Mouse (Mus musculus): ENCODE measurements at regions not wholly inside any gene's neighbourhood (a gene's known extent, or its start where the extent isn't known, plus 50 kb on each side); places are given as distances from the start of the nearest gene placed in this dataset.

DNA sequence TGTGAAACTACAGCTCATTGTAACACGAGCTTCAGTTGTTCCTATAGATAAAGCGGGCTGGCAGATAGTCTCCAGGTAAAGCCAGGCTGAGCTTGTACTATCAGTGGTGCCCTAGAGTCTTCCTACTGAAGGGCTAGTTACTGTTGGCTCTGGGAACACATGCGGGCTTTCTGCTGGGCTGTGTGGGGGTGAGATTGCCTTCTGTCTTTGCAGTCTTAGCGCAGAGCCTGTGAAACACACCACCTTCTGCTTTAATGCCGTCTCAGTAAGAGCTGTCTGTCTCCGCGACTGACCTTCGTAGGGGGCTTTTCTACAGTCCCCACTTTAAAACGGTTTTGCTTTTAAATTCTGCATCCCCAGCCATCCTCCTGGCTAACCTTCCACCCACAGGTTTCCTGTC, 76.7 kb downstream of the Trim29 start:
- no peak for DNase-seq (ENCODE audit: low spot score)

DNA sequence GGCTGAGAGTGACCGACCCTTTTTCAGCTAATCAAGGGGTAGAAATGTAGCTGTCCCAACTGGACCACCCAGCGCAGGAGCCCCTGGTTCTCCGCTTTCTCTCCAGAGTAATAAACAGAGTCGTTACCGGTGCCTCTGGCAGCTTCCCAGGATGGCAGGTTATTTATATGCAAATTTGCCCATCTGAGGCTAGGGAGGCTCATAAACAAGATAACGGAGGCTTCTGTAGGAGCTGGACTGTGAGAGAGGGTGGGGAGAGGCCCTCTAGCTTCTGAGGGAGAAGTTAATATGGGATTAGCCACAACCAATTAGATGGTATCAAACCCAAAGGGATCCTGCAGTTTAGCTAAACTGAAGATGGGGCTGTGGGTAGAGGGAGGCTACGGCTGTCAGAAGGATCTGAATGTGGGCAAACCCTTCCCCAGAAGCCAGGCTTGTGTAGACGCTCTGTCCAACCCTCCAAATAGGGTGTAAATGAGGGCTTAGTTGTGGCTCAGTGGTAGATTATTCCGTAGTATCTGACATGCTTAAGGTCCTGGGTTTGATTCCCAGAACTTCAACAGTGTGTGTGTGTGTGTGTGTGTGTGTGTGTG, 78.9 kb downstream of the Trim29 start:
- DNase-seq (ENCODE audit: low spot score) = no peak

DNA sequence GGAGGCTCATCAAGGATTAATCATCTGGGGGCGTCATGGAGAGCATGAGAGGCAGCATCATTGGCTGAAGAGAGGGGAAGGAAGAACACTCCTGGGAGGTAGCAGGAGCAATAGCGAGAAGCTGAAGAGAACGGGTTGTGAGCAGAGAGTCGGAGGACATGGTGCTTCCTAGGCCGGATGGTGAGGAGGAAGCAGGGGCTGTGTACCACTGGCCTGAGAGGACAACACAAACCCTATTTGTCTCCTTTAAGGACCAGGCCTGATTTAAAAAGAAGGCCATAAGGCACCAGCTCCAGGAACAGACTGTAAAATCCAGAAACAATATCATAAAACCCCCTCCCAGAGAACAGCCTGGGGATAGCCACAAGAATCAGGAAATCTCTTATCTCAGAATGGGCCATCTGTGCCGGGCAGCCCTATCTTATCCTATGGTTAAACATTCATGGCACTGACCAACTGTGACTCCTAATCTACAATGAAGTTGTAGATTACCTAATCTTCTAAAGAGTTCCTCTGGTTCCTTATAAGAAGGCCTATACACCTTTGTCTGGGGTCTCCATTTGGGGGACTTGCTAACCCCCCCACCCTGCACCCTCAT, 81.9 kb downstream of the Trim29 start:
- no peak for DNase-seq (ENCODE audit: low spot score)

DNA sequence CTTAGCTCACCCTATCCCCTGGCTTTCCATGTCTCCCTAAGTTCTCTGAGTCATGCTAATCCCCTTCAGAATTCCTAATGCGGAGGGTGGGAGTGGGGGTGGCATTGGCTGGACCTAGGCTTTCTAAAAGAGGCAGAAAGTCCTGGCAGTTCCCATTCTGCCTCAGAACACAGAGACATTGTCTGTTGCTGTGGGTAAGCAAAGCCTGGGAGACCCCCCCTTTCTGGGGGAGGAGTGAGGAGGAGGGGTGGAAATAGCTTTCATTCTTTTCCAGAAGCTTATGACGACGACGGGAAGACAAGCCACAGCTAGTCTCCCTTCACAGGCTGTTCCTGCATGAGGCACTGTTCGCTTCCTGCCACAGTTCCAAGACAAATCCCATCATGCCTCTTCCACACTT, 83.6 kb downstream of the Trim29 start:
- DNase-seq (ENCODE audit: low spot score) = no peak

DNA sequence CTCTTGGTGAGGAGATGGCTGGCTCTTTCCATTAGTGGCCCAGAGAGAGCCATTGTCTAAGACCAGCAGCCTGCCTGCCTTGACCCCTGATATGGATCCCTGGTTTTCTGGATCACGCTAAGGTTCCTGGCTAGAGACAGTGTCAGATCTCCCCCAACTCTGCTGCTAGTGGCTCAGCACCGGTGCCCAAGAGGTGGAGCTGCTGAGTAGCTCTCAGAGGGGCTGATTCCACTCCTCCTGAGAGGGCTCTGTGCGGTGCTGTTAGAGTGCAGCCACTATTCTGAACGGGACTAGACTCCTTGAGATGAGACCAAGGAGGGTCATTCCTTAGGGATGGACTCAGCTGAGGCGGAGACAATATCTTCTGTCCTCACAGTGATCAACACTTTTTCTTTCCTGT, 84.6 kb downstream of the Trim29 start:
- DNase-seq (ENCODE audit: low spot score) = no peak

DNA sequence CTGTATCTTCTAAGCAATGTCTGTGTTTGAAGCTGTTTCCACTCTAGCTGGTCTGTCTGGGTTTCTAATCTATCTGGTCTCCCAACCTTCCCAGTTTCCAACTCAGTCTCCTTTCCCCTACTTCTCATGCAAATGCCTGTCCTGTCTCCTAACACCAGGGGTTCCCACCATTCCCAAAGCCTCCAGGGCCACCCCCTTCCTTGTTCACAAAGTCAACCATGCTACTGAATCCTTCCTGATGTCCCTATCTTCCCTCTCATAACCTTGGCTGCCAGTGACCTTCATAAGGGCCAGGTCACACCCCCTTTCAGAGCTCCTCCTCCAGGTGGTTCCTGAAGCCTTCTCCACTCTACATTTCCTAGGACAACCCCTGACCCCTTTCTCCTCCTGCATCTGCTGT, 85.9 kb downstream of the Trim29 start:
- DNase-seq (ENCODE audit: low spot score) = no peak

DNA sequence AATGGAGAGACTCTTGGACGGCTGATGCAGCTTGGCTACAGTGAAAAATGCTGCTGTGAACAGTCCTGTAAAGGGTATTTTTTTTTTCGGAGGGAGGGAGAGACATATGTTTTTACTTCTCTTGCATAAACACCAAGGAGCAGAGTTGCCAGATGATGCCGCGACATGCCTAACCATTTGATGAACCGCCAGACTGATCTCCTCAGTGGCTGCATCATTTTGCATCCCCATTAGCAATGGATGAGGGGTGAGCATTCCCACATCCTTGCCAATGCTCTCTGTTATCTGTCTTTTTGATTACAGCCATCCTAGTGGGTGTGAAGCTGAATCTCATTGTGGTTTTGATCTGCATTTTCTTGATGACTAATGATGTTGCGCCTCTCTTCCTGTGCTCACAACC, 97.8 kb downstream of the Trim29 start:
- DNase-seq (ENCODE audit: low spot score) = no peak

DNA sequence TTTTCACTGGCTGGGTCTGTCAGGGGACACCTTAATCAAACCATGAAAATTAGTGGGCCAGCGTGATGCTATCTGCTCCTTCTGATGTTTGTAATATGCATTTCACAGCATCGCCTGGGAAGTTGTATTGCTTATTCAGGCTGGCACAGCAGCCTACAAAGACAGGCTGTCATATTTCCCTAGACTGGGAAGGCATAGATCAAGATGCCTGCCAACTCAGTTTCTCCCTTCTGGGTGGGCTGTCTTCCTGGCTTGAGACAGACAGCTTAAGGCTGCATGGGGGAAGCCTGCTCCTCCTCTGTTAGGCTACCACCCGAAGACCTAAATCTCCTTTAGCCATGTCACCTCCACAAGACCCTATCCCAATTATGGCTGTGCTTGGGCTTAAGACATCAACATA, 101.8 kb downstream of the Trim29 start:
- DNase-seq (ENCODE audit: low spot score) = no peak

DNA sequence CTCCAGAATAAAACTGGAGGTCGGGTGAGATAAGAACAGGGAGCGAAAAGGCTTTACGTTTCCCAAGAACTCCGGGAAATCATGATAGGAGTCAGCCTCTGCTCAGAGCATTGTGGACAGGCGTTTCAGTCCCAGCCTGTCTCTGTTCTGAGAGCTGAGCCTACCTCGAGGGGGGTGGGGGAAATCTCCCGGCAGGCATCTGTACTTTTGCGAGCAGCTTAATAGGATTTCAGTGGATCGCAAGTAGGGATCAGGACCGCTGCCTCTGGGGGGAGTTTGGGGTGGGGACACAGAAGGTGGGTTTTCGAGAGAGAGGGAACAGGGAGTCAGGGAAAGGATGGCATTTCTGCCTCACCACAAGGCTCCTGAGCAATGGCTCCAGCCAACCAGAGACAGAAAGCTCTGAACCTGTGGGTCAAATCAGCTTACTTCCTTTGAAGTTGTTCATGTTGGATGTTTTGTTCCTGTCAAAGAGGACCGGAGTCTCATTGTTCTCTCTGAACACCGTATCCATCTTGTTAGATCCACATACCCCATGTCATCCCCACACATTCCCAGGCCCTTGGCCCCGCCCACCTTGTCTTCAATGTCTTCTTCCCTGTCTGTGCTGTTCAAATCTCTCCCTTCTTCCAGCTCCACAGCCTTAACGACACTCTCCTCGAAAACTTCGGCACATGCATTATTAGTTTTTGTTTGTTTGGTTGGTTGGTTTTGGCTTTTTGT, 109.5 kb downstream of the Trim29 start:
- DNase-seq (ENCODE audit: low spot score) = no peak

DNA sequence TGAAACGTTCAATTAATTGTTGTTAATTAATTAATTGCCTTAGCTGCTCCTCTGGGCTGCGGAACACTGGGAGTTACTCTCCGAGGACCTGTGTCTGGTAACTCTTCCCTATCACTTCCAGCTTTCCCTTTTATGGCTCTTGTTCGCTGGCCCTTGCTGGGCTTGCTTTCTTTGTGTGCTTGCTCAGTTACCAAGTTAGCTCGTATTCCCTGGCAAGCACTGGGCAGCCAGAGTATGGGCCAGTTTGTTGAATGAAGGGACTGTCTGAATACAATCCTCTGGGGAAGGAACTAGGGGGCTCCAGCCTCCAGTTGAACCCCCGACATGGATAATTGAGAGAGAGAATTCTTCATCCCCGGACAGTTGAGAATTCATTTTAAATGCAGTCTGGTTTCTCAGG, 116.4 kb downstream of the Trim29 start:
- no peak for DNase-seq (ENCODE audit: low spot score)

DNA sequence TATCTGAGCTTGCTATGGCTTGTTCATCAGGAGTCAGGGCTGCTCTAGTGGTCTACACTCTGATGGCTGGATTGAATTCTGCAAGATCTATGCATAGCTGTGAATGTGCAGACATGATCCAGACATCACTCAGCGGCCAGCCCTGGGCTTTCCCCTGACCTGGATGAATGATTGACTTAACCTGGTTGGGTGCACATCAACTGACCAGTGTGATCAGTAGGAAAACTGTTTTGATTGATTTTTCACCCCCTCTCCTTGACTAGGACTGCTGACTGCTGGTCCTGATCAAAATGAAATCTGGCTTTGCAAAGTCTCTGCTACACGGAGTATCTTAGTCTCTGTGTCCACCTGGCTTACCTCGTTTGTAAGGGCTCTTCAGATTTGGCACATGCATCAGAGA, 123.3 kb downstream of the Trim29 start:
- no peak for DNase-seq (ENCODE audit: low spot score)

DNA sequence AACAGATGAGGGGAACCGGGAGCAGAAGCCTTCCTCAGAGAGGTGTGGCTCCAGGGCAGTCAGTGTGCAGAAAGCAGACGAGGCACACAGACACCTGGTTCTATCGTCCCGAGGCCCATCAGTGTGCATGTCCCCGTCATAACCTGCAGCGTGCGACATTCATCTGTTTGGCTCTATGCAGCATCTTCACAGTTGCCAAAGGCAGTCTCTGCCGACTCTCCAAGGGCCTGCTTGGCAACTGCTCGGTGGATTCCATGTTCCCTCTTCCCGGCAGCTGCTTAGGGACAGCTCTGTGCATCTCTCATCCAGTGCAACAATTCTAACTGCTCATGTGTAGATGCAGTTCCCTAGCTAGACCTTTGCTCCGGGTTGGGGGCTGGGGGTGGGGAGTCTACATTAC, 127.8 kb downstream of the Trim29 start:
- no peak for DNase-seq (ENCODE audit: low spot score)

DNA sequence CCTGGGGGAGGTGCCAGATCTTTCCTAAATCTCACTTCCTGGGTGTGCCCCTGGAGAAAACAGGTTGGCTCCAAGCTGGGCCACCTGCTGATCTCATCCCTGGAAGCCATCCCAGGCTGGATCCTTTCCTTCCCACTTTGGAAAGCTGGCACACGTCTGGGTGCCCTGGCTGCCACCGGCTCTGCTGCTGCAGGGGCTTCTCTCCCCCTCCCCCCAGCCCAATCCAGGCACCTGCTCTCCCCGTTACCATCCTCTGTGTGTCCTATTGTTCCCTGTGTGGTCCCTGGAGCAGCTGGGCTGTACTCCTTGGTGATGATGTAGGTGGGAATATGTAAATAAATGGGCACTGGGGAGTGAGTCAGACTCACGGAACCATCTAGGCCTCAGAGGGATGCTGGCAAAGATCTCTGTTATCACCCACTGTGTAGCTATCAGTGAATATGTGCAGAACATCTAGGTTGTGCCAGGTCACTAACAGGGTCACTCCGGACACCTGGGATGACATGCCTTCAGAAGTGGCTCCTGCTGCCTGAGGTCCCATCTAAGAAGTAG, 130.4 kb downstream of the Trim29 start:
- DNase-seq (ENCODE audit: low spot score) = no peak

DNA sequence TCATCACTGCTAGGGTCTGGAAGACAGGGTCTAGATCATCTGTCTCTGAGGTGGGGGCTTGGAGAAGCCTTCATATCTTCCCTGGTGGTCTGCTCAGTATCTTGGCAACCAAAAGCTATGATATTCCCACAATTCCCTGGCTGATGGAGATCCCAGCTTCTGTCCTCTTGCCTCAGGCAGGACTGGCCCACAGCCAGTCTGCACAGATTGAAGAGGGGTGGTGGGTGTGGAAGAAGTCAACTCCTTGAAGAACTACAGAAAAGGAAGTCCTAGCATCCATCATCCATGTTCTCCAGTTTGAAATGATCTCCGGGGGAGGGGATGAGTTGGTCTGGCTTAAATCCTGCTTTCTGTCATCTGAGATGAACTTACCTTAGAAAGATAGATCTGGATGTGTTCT, 134.8 kb downstream of the Trim29 start:
- no peak for DNase-seq (ENCODE audit: low spot score)

DNA sequence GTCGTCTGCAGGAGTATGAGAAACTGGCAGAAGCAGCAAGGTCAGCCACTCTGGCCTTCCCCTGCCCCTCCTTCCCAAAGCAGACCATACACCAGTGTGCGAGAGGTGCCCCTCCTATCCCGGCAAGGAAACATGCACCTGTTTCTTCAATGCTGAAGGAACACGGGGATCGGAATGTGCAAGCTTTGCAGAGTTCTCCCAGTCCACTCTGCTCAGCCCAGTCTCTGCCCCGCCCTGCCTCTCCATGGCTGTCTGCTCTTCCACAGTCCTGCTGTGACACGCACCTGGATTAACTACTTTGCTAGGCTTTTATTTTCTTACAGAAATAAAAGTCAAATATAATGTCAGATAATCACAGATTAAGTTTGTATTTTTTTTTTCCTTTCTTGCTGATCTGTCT, 136.7 kb downstream of the Trim29 start:
- DNase-seq (ENCODE audit: low spot score) = no peak

DNA sequence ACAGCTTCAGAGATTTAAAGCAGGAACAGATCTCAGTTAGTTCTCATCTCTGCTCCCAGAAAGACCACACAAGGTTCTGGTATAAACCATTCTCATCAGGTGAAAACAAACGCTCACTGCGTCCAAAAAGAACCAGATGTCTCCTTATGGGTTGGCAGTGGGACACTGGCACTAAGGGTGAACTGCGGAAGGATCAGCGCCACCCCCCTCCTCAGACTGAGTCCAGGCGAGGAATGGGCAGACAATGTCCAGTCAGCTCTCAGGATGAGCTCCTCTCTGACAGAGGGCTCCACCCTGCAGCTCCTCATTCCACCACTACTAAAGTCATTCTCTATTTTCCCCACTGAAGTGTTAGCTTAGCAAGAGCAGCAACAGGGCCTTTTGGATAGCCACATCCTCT, 138.3 kb downstream of the Trim29 start:
- DNase-seq (ENCODE audit: low spot score) = no peak

DNA sequence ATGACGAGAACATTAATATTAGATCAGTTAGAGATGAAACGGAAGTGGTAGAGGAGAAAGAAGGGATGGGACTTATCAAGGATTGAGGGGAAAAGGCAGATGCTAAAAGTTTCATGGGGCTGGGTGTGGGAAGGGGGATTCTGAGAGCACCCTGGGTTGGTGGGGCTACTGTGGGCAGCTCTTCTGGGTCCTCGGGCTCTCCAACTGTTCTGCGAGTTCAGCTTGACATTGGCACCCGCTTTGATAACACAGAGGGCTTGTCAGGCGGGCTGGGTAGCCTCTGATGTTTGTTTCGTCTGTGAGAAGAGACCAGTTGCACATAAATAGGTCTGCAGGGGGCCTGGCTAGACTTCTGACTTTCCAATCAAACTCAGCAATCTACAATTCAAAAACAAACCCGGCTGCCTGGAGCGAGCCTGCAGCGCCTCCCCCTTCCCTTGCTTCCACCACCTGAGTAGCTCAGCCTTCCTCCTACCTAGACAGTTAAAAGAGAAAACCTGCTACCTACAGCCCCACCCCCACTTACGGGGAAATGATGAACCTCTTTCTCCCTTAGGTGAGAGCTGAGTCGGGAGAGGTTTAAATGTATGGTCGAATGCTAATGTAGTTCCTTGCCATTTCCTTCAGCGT, 143.4 kb downstream of the Trim29 start:
- no peak for DNase-seq (ENCODE audit: low spot score)

DNA sequence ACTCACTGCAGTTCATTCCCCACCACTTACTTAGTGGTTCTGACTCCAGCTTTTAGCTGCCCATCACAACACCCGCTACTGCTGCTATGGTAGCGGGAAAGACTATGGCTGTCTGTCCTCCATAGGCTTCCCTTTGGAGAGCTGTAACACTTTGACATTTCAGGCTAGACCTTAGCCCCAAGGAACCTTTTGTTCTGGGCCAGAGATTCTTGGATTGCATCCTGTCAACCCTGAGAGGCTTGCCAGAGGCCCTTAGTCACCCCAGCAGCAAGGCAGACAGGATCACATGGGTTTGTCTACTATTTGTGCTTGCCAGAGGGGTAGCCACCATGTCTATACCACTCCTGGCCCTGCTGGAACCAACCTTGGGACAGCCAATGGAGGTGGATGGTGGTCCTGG, 147.1 kb downstream of the Trim29 start:
- no peak for DNase-seq (ENCODE audit: low spot score)

DNA sequence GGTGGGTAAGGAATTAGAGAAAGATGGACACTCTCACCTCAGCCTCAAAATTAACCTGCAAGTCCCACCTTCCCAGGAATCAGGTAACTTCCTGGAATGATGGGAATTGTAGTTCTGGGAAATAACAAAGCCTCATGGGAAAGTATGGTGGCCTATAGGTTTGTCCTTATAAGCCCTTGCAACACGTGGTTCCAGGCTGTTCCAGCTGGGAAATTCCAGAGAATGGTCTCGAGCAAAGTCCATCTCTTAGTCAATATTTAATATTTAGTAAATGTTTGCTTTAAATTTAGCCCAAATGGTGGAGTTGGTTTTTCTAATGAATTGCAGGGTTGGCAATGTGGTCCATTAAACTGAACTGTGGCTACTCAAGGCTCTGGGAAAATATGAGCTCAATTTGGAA, 150.5 kb downstream of the Trim29 start:
- no peak for DNase-seq (ENCODE audit: low spot score)

DNA sequence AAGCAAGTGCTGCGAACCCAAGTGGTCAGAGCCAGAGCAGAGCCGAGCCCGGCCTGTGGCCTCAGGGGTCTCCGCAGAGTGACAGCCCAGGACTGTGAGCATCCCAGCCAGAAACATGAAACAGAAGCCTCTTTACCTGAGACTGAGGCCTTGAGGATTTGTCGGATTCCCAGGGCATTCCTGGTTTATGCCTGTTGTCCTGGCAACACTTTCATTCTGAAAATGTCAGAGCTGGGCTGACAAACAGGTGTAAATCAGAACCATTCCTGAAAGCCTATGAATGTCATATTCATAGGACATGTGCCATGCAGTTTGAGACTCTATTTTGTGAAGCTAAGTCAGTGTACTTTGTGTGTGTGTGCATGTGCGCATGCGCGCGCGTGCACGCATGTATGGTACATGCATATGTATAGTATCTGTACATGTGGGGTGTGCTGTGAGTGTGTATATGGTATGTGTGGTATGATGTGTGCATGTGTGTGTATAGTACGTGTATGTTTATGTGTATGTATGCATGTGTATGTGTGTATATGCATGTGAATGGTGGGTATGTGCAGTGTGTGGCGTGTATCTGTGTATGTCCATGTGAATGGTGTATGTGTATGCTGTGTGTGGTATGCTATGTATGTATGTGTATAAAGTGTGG, 152.9 kb downstream of the Trim29 start:
- no peak for DNase-seq (ENCODE audit: low spot score)

DNA sequence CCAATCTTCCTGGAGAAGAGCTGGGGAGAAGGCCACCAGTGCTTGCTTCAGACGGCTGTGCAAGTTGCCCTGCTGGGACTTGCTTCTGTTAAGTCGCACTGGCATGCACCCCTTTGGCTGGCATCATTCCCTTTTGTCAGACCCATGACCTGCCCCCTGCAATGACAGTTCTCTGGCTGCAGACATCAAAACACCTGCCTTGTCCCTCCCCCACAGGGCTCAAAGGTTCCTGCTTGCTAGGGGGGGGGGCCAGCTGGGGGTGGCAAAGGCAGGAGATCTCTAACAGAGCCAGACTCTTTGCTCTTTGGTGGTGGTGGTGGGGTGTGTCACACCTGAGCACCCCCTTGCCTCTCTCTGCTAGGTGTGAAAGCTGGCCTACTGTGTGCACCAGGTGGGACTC, 154.5 kb downstream of the Trim29 start:
- DNase-seq (ENCODE audit: low spot score) = no peak

DNA sequence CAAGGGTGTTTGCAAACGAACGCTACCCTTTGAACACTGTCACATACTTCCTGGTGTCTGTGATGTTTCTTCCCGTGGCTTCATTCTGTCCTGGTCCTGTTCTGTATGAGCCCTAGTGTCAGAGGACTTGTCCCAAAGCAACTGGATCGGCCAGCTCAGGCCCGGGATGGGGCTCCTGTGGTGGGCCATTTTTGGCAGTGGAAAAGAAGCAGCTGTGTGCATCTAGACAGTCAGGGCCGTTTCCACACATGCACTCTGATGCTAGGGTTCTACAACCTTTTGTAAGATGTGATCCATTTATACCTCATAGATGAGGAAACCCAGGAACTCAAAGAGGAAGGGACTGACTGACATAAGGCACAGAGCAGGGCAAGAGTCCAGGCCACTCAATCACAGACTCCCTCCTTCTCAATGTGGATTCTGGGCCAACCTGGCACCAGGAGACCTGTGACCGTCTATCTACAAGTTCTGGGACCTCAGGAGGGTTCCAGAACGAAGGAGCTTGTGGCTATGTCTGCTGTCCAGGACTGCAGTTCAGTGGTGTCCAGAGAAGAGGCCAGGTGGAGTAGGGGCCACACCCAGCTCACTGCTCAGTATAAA, 155.2 kb downstream of the Trim29 start:
- DNase-seq (ENCODE audit: low spot score) = no peak
